Mouse (Mus musculus) liver, embryonic 16.5 days (tissue): ENCODE measurements around the gene Chst11. TPM values are rescaled to one million over a fixed set of nuclear protein-coding genes. Genes with fewer than 3 reads are reported as not detected.

Experiments used
- ATAC-seq: fragments of 200-750 bp; cut with Nextera tagmentation; 2 replicates; pipeline ENCODE4 v1.8.0; 2017; ENCODE audit warnings: low read depth, mild to moderate bottlenecking, moderate number of reproducible peaks, moderate library complexity
- H3K27ac ChIP-seq: fragments of 300-500 bp; sonication (generic); 2 replicates; pipeline ENCODE4 v1.5.1; 2014; ENCODE audit warnings: mild to moderate bottlenecking, low read length
- H3K27me3 ChIP-seq: fragments of 300-500 bp; sonication (generic); 2 replicates; pipeline ENCODE4 v1.6.1; 2014; ENCODE audit warnings: low read depth, low read length, mixed read lengths; ENCODE audit not compliant: control insufficient read depth, insufficient read depth
- H3K36me3 ChIP-seq: fragments of 300-500 bp; sonication (generic); 2 replicates; pipeline ENCODE4 v1.6.1; 2014; ENCODE audit warnings: mild to moderate bottlenecking; ENCODE audit not compliant: control insufficient read depth, insufficient read depth
- H3K4me1 ChIP-seq: fragments of 300-500 bp; sonication (generic); 2 replicates; pipeline ENCODE4 v1.6.1; 2014; ENCODE audit warnings: low read depth, low read length, mixed read lengths; ENCODE audit not compliant: control insufficient read depth
- H3K4me2 ChIP-seq: fragments of 300-500 bp; sonication (generic); 2 replicates; pipeline ENCODE4 v1.6.1; 2014; ENCODE audit warnings: low read depth, low read length, mixed read lengths
- H3K4me3 ChIP-seq: fragments of 300-500 bp; sonication (generic); 2 replicates; pipeline ENCODE4 v1.5.1; 2014; ENCODE audit warnings: low read depth, mild to moderate bottlenecking, low read length
- H3K9ac ChIP-seq: fragments of 300-500 bp; sonication (generic); 2 replicates; pipeline ENCODE4 v1.6.1; 2014; ENCODE audit warnings: low read depth, low read length
- H3K9me3 ChIP-seq: fragments of 300-500 bp; sonication (generic); replicated peaks from 2 replicates; pipeline ENCODE4 v1.6.1; 2016; ENCODE audit warnings: low read length; ENCODE audit not compliant: control insufficient read depth
- WGBS: fragments of 180-500 bp; shearing (Covaris S2); extraction: QIAGEN DNeasy Blood & Tissue Kit; methylation state at CpG from one replicate; pipeline ENCODE4 v1.1.7; 2014; ENCODE audit not compliant: insufficient replicate concordance; 5-methylcytosine and 5-hydroxymethylcytosine counted together
- polyA plus RNA-seq: library from polyadenylated mRNA; unstranded; fragments of >200 nt; fragmentation: Nextera tagmentation; extraction: Ambion mirVana; gene quantifications from 2 replicates; pipeline ENCODE4 v1.2.1, GENCODE M21; 2015

Gene Chst11
- 0.93 and 1.0 TPM in 2 replicates for polyA plus RNA-seq

- H3K4me2 ChIP-seq, result peak within 1 kb of the TSS; percentile 96
Observed at GRCm38 (mm10) chr10:82984950-82985699, at the start of gene Chst11. TSS of gene Chst11 (plus strand) at chr10:82985498.

DNA sequence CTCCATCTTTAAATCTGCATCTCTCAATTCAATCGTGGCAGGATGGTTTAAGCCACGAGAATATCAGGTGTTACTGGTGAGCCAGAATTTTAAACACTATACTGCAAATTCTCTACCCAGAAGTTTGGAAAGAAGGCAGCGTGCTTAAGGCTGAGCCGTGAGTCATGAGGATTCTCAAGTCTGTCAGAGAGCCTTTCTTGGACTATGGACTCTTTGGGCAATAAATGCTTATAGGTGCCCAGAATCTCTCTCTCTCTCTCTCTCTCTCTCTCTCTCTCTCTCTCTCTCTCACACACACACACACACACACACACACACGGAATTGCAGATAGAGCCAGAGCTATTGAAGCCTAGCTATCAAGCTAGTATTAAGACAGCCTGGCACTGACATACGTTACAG is 49.5 kb upstream of the Chst11 start:
- Histone ChIP-seq H3K9me3 (no peaks in the 10 kb centered on the region), H3K4me2 (no peak overlapping the region), H3K27ac (no peak overlapping the region), H3K9ac (no peak overlapping the region), H3K27me3 (0 out of 2 replicates have a peak, but pooled peaks cover 2% of the 10 kb centered on the region), H3K4me1 (no peaks in the 10 kb centered on the region), H3K36me3 (no peaks in the 10 kb centered on the region), H3K4me3 (no peak overlapping the region)
- 65% methylated on average over 6 of the region's 6 CpGs for WGBS
- ATAC-seq, result no peak

More at GRCm38 (mm10) chr10:82984950-82985699, at the start of gene Chst11:
- Histone ChIP-seq H3K4me3 (peak within 1 kb of the TSS; percentile 85), H3K9me3 (no peaks in the 10 kb centered on the region), H3K27me3 (peaks cover 33% of the 10 kb centered on the region), H3K36me3 (no peaks in the 10 kb centered on the region), H3K27ac (peak within 1 kb of the TSS; percentile 87), H3K4me1 (peaks cover 36% of the 10 kb centered on the region), H3K9ac (peak within 1 kb of the TSS; percentile 87)
- peak; percentile 84 for ATAC-seq
- WGBS, result under 1% methylated on average over 66 of the region's 67 CpGs

DNA sequence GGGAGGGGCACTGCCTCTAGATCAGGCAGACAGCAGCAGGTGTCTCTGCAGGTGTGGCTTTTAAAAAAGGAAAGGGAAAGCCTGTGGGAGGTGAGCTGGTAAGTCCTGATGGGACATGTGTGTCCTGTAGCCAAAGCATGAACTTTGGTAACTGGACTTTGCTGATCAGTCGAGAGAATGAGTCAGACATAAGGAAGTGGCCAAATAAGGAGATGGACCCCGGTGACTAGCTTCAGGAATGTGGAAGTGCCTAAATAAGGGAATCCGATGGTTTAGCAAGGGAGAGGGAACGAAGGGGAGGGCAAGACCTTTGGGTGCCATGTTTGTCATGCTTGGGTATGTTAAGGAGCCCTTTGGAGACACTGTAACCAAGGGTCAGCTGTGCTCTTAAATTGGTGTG is 31.9 kb upstream of the Chst11 start:
- 51% methylated on average over 4 of the region's 4 CpGs for WGBS
- Histone ChIP-seq H3K4me3 (no peak overlapping the region), H3K4me1 (no peaks in the 10 kb centered on the region), H3K4me2 (no peak overlapping the region), H3K27me3 (no peaks in the 10 kb centered on the region), H3K9ac (no peak overlapping the region), H3K27ac (no peak overlapping the region), H3K36me3 (no peaks in the 10 kb centered on the region), H3K9me3 (0 out of 2 replicates have a peak, but pooled peaks cover 2% of the 10 kb centered on the region)
- no peak for ATAC-seq

DNA sequence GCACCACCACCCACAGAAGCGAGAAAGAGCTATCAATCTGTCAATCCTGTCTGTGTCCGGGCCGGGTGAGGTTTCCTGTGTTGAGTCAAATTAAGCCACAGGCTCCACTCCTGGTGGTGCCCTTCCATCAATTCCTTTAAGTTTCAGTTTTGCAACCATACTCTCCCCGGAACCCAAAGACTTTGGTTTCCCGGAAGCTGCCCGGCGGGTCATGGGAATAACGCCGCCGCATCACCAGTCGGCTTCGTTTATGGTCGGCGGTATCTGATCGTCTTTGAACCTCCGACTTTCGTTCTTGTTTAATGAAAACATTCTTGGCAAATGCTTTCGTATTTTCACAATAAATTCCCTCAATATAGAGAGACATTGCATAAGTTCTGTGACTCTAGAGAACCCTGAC is 30.2 kb upstream of the Chst11 start:
- H3K9ac ChIP-seq, result no peak overlapping the region
- 0 out of 2 replicates have a peak, but pooled peaks cover 2% of the 10 kb centered on the region for H3K9me3 ChIP-seq
- H3K27ac ChIP-seq, result no peak overlapping the region
- H3K36me3 ChIP-seq, result no peaks in the 10 kb centered on the region
- 63% methylated on average over 18 of the region's 18 CpGs for WGBS
- peak; percentile 85 for ATAC-seq
- no peaks in the 10 kb centered on the region for H3K4me1 ChIP-seq
- no peak overlapping the region for H3K4me2 ChIP-seq
- no peaks in the 10 kb centered on the region for H3K27me3 ChIP-seq
- no peak overlapping the region for H3K4me3 ChIP-seq

GRCm38 (mm10) chr10:82958218-82958761 is 27.0 kb upstream of the Chst11 start:
- Histone ChIP-seq H3K4me3 (no peak overlapping the region), H3K4me1 (peaks cover 11% of the 10 kb centered on the region), H3K36me3 (no peaks in the 10 kb centered on the region), H3K9ac (no peak overlapping the region), H3K9me3 (0 out of 2 replicates have a peak, but pooled peaks cover 2% of the 10 kb centered on the region), H3K27ac (no peak overlapping the region), H3K27me3 (no peaks in the 10 kb centered on the region), H3K4me2 (no peak overlapping the region)
- 22% methylated on average over 5 of the region's 5 CpGs for WGBS
- no peak for ATAC-seq

GRCm38 (mm10) chr10:82959316-82959715 is 26.0 kb upstream of the Chst11 start:
- H3K36me3 ChIP-seq, result no peaks in the 10 kb centered on the region
- H3K4me3 ChIP-seq, result no peak overlapping the region
- no peak overlapping the region for H3K4me2 ChIP-seq
- no peak overlapping the region for H3K27ac ChIP-seq
- no peak overlapping the region for H3K9ac ChIP-seq
- ATAC-seq, result no peak
- peaks cover 11% of the 10 kb centered on the region for H3K4me1 ChIP-seq
- no peaks in the 10 kb centered on the region for H3K27me3 ChIP-seq
- 0 out of 2 replicates have a peak, but pooled peaks cover under 1% of the 10 kb centered on the region for H3K9me3 ChIP-seq

- Histone ChIP-seq H3K36me3 (no peaks in the 10 kb centered on the region), H3K4me2 (peak overlapping the region; percentile 17; the same call in 1 of the 2 replicates), H3K4me3 (no peak overlapping the region), H3K27me3 (no peaks in the 10 kb centered on the region), H3K9ac (no peak overlapping the region), H3K4me1 (peaks cover 11% of the 10 kb centered on the region), H3K27ac (no peak overlapping the region), H3K9me3 (no peaks in the 10 kb centered on the region)
- ATAC-seq, result peak; percentile 97
- 28% methylated on average over 7 of the region's 7 CpGs for WGBS
Observed at GRCm38 (mm10) chr10:82961302-82961701, 24.0 kb upstream of the Chst11 start.

GRCm38 (mm10) chr10:82962018-82962417 is 23.3 kb upstream of the Chst11 start:
- Histone ChIP-seq H3K4me1 (peaks cover 11% of the 10 kb centered on the region), H3K4me2 (no peak overlapping the region), H3K9me3 (no peaks in the 10 kb centered on the region), H3K9ac (no peak overlapping the region), H3K27ac (0 out of 2 replicates have a peak overlapping the region, but pooled peaks have one; percentile 10), H3K27me3 (no peaks in the 10 kb centered on the region), H3K4me3 (no peak overlapping the region), H3K36me3 (no peaks in the 10 kb centered on the region)
- 42% methylated on average over 4 of the region's 4 CpGs for whole genome bisulfite sequencing
- ATAC-seq, result peak; percentile 55

- no peak for ATAC-seq
- no peak overlapping the region for H3K4me2 ChIP-seq
Observed at GRCm38 (mm10) chr10:82962472-82963020, 22.8 kb upstream of the Chst11 start.

More at GRCm38 (mm10) chr10:82962472-82963020, 22.8 kb upstream of the Chst11 start:
- no peaks in the 10 kb centered on the region for H3K36me3 ChIP-seq
- no peaks in the 10 kb centered on the region for H3K27me3 ChIP-seq
- H3K9ac ChIP-seq, result no peak overlapping the region
- H3K4me3 ChIP-seq, result no peak overlapping the region
- WGBS, result 38% methylated on average over 6 of the region's 6 CpGs
- H3K27ac ChIP-seq, result no peak overlapping the region
- peaks cover 11% of the 10 kb centered on the region for H3K4me1 ChIP-seq
- H3K9me3 ChIP-seq, result no peaks in the 10 kb centered on the region
